Mouse (Mus musculus) hindbrain, embryonic 14.5 days (tissue): ENCODE measurements around the gene Myo16. TPM values are rescaled to one million over a fixed set of nuclear protein-coding genes. Genes with fewer than 3 reads are reported as not detected.

Experiments used
- ATAC-seq: fragments of 200-750 bp; cut with Nextera tagmentation; 2 replicates; pipeline ENCODE4 v1.8.0; 2017; ENCODE audit warnings: moderate number of reproducible peaks, mild to moderate bottlenecking, moderate TSS enrichment, moderate library complexity; ENCODE audit not compliant: low FRiP score
- DNase-seq: peaks from one replicate; pipeline ENCODE4 v3.0.0-alpha.2; 2015; ENCODE audit warnings: low spot score
- H3K27ac ChIP-seq: fragments of 300-500 bp; sonication (generic); 2 replicates; pipeline ENCODE4 v1.5.1; 2014; ENCODE audit warnings: mild to moderate bottlenecking, moderate library complexity
- H3K27me3 ChIP-seq: fragments of 300-500 bp; sonication (generic); 2 replicates; pipeline ENCODE4 v1.6.1; 2014; ENCODE audit warnings: mild to moderate bottlenecking, low read length, mixed read lengths; ENCODE audit not compliant: control insufficient read depth, insufficient read depth
- H3K36me3 ChIP-seq: fragments of 300-500 bp; sonication (generic); replicated peaks from 2 replicates; pipeline ENCODE4 v1.6.1; 2014; ENCODE audit not compliant: control insufficient read depth, insufficient read depth
- H3K4me1 ChIP-seq: fragments of 300-500 bp; sonication (generic); replicated peaks from 2 replicates; pipeline ENCODE4 v1.6.1; 2014; ENCODE audit warnings: antibody characterized with exemption, low read length, mixed read lengths; ENCODE audit not compliant: control insufficient read depth, insufficient read depth
- H3K4me2 ChIP-seq: fragments of 300-500 bp; sonication (generic); replicated peaks from 2 replicates; pipeline ENCODE4 v1.6.1; 2014; ENCODE audit warnings: mild to moderate bottlenecking, moderate library complexity
- H3K4me3 ChIP-seq: fragments of 300-500 bp; sonication (generic); replicated peaks from 2 replicates; pipeline ENCODE4 v1.5.1; 2014; ENCODE audit warnings: mild to moderate bottlenecking, low read length
- H3K9ac ChIP-seq: fragments of 300-500 bp; sonication (generic); 2 replicates; pipeline ENCODE4 v1.6.1; 2014
- H3K9me3 ChIP-seq: fragments of 300-500 bp; sonication (generic); 2 replicates; pipeline ENCODE4 v1.6.1; 2016; ENCODE audit warnings: low read length; ENCODE audit not compliant: control insufficient read depth
- WGBS: fragments of 180-500 bp; shearing (Covaris S2); extraction: QIAGEN DNeasy Blood & Tissue Kit; methylation state at CpG from one replicate; pipeline ENCODE4 v1.1.7; 2014; 5-methylcytosine and 5-hydroxymethylcytosine counted together
- polyA plus RNA-seq: library from polyadenylated mRNA; unstranded; fragments of >200 nt; fragmentation: Nextera tagmentation; extraction: Ambion mirVana; gene quantifications from 2 replicates; pipeline ENCODE4 v1.2.1, GENCODE M21; 2014

Gene Myo16
- polyA plus RNA-seq, 1 experiment from 2014 or later = 6.7 TPM

GRCm38 (mm10) chr8:10307345-10307744 lies 153.6 kb downstream of the Myo16 start:
- Histone ChIP-seq H3K27me3 (no peaks in the 10 kb centered on the region), H3K27ac (no peak overlapping the region), H3K4me2 (no peak overlapping the region), H3K9ac (no peak overlapping the region), H3K36me3 (no peaks in the 10 kb centered on the region), H3K9me3 (no peaks in the 10 kb centered on the region), H3K4me3 (no peak overlapping the region), H3K4me1 (peaks cover 22% of the 10 kb centered on the region; the same call in 1 of the 2 replicates)
- 83% methylated on average over 6 of the region's 6 CpGs for WGBS
- ATAC-seq (no peak), DNase-seq (no peak)

- Histone ChIP-seq H3K36me3 (no peaks in the 10 kb centered on the region), H3K9me3 (no peaks in the 10 kb centered on the region), H3K27ac (no peak overlapping the region; the same call in 1 of the 2 replicates), H3K4me2 (no peak overlapping the region), H3K4me3 (no peak overlapping the region), H3K27me3 (no peaks in the 10 kb centered on the region), H3K4me1 (peaks cover 18% of the 10 kb centered on the region; the same call in 1 of the 2 replicates), H3K9ac (no peak overlapping the region)
- ATAC-seq = no peak; the same call in 1 of the 2 replicates
- WGBS = 50% methylated on average over 12 of the region's 12 CpGs
- DNase-seq = no peak
These were observed 154.2 kb downstream of the Myo16 start for GRCm38 (mm10) chr8:10307770-10308476.

GRCm38 (mm10) chr8:10310470-10310869 lies 156.8 kb downstream of the Myo16 start:
- H3K36me3 ChIP-seq = no peaks in the 10 kb centered on the region
- WGBS = 89% methylated on average over 2 of the region's 2 CpGs
- H3K9ac ChIP-seq = no peak overlapping the region
- no peak overlapping the region for H3K4me3 ChIP-seq
- H3K27me3 ChIP-seq = no peaks in the 10 kb centered on the region
- ATAC-seq = no peak
- H3K4me1 ChIP-seq = peaks cover 9% of the 10 kb centered on the region; the same call in 1 of the 2 replicates
- H3K27ac ChIP-seq = no peak overlapping the region
- no peaks in the 10 kb centered on the region for H3K9me3 ChIP-seq
- H3K4me2 ChIP-seq = no peak overlapping the region
- no peak for DNase-seq

- Histone ChIP-seq H3K4me1 (peaks cover 9% of the 10 kb centered on the region; the same call in 1 of the 2 replicates), H3K9me3 (no peaks in the 10 kb centered on the region), H3K4me3 (no peak overlapping the region), H3K9ac (no peak overlapping the region), H3K27me3 (no peaks in the 10 kb centered on the region), H3K36me3 (no peaks in the 10 kb centered on the region), H3K4me2 (no peak overlapping the region), H3K27ac (no peak overlapping the region)
- ATAC-seq (no peak), DNase-seq (no peak)
- WGBS = 46% methylated on average over 10 of the region's 10 CpGs
These were observed 158.6 kb downstream of the Myo16 start for GRCm38 (mm10) chr8:10312316-10312715.

GRCm38 (mm10) chr8:10316201-10316600 lies 162.5 kb downstream of the Myo16 start:
- WGBS = 56% methylated on average over 5 of the region's 5 CpGs
- ATAC-seq (no peak), DNase-seq (no peak)
- no peak overlapping the region for H3K4me2 ChIP-seq
- no peak overlapping the region for H3K9ac ChIP-seq
- H3K9me3 ChIP-seq = no peaks in the 10 kb centered on the region
- no peaks in the 10 kb centered on the region for H3K27me3 ChIP-seq
- no peak overlapping the region for H3K27ac ChIP-seq
- no peaks in the 10 kb centered on the region for H3K4me1 ChIP-seq
- no peaks in the 10 kb centered on the region for H3K36me3 ChIP-seq
- H3K4me3 ChIP-seq = no peak overlapping the region

GRCm38 (mm10) chr8:10318103-10318502 lies 164.4 kb downstream of the Myo16 start:
- ATAC-seq (no peak), DNase-seq (no peak)
- Histone ChIP-seq H3K4me1 (no peaks in the 10 kb centered on the region), H3K27me3 (no peaks in the 10 kb centered on the region), H3K27ac (no peak overlapping the region), H3K9me3 (no peaks in the 10 kb centered on the region), H3K36me3 (no peaks in the 10 kb centered on the region; the same call in 1 of the 2 replicates), H3K9ac (no peak overlapping the region), H3K4me2 (no peak overlapping the region), H3K4me3 (no peak overlapping the region)
- WGBS = 76% methylated on average over 7 of the region's 7 CpGs

- Histone ChIP-seq H3K36me3 (no peaks in the 10 kb centered on the region), H3K4me2 (no peak overlapping the region), H3K4me3 (no peak overlapping the region), H3K9ac (no peak overlapping the region), H3K27me3 (no peaks in the 10 kb centered on the region), H3K27ac (no peak overlapping the region), H3K9me3 (no peaks in the 10 kb centered on the region), H3K4me1 (no peaks in the 10 kb centered on the region)
- ATAC-seq (no peak), DNase-seq (no peak)
- WGBS = 74% methylated on average over 1 of the region's 1 CpGs
These were observed 196.7 kb downstream of the Myo16 start for GRCm38 (mm10) chr8:10350451-10350850.

GRCm38 (mm10) chr8:10358711-10359110 lies 205.0 kb downstream of the Myo16 start:
- Histone ChIP-seq H3K27me3 (no peaks in the 10 kb centered on the region), H3K27ac (no peak overlapping the region), H3K9ac (no peak overlapping the region), H3K4me2 (no peak overlapping the region), H3K4me3 (no peak overlapping the region), H3K36me3 (no peaks in the 10 kb centered on the region), H3K4me1 (0 out of 2 replicates have a peak, but pooled peaks cover 1% of the 10 kb centered on the region), H3K9me3 (0 out of 2 replicates have a peak, but pooled peaks cover 5% of the 10 kb centered on the region)
- 63% methylated on average over 4 of the region's 4 CpGs for WGBS
- no peak for DNase-seq
- ATAC-seq = no peak

GRCm38 (mm10) chr8:10362949-10363348 lies 209.2 kb downstream of the Myo16 start:
- no peak for ATAC-seq
- DNase-seq = no peak
- Histone ChIP-seq H3K9me3 (0 out of 2 replicates have a peak, but pooled peaks cover 5% of the 10 kb centered on the region), H3K4me1 (0 out of 2 replicates have a peak, but pooled peaks cover 6% of the 10 kb centered on the region), H3K27ac (no peak overlapping the region), H3K9ac (no peak overlapping the region), H3K4me2 (no peak overlapping the region), H3K4me3 (no peak overlapping the region), H3K27me3 (no peaks in the 10 kb centered on the region), H3K36me3 (no peaks in the 10 kb centered on the region)
- 81% methylated on average over 2 of the region's 2 CpGs for WGBS
